Mouse (Mus musculus) hindbrain, embryonic 15.5 days (tissue): ENCODE measurements around the gene Mgat4a. TPM values are rescaled to one million over a fixed set of nuclear protein-coding genes. Genes with fewer than 3 reads are reported as not detected.

Experiments
- ATAC-seq: fragments of 200-750 bp; cut with Nextera tagmentation; 2 replicates; pipeline ENCODE4 v1.8.0; 2017; ENCODE audit warnings: low read depth, moderate number of reproducible peaks, moderate TSS enrichment; ENCODE audit not compliant: low FRiP score
- H3K27ac ChIP-seq: fragments of 300-500 bp; sonication (generic); replicated peaks from 2 replicates; pipeline ENCODE4 v1.5.1; 2015; ENCODE audit warnings: mild to moderate bottlenecking, inconsistent platforms
- H3K27me3 ChIP-seq: fragments of 300-500 bp; sonication (generic); 2 replicates; pipeline ENCODE4 v1.6.1; 2015; ENCODE audit warnings: control low read depth, inconsistent platforms
- H3K36me3 ChIP-seq: fragments of 300-500 bp; sonication (generic); 2 replicates; pipeline ENCODE4 v1.6.1; 2015; ENCODE audit warnings: control low read depth, inconsistent platforms
- H3K4me1 ChIP-seq: fragments of 300-500 bp; sonication (generic); replicated peaks from 2 replicates; pipeline ENCODE4 v1.6.1; 2015; ENCODE audit warnings: control low read depth, inconsistent platforms
- H3K4me2 ChIP-seq: fragments of 300-500 bp; sonication (generic); 2 replicates; pipeline ENCODE4 v1.6.1; 2015; ENCODE audit warnings: moderate library complexity, mild to moderate bottlenecking, inconsistent platforms
- H3K4me3 ChIP-seq: fragments of 300-500 bp; sonication (generic); 2 replicates; pipeline ENCODE4 v1.5.1; 2015; ENCODE audit warnings: mild to moderate bottlenecking, inconsistent platforms
- H3K9ac ChIP-seq: fragments of 300-500 bp; sonication (generic); 2 replicates; pipeline ENCODE4 v1.6.1; 2015; ENCODE audit warnings: inconsistent platforms
- H3K9me3 ChIP-seq: fragments of 300-500 bp; sonication (generic); 2 replicates; pipeline ENCODE4 v1.6.1; 2016; ENCODE audit warnings: control low read depth, inconsistent platforms
- WGBS: fragments of 180-500 bp; shearing (Covaris S2); methylation state at CpG from one replicate; pipeline ENCODE4 v1.1.7; 2015; 5-methylcytosine and 5-hydroxymethylcytosine counted together
- polyA plus RNA-seq: library from polyadenylated mRNA; unstranded; fragments of >200 nt; fragmentation: Nextera tagmentation; extraction: Ambion mirVana; gene quantifications from 2 replicates; pipeline ENCODE4 v1.2.1, GENCODE M21; 2015

Gene Mgat4a
- polyA plus RNA-seq, 1 experiment from 2014 or later, result 9.3 TPM

DNA sequence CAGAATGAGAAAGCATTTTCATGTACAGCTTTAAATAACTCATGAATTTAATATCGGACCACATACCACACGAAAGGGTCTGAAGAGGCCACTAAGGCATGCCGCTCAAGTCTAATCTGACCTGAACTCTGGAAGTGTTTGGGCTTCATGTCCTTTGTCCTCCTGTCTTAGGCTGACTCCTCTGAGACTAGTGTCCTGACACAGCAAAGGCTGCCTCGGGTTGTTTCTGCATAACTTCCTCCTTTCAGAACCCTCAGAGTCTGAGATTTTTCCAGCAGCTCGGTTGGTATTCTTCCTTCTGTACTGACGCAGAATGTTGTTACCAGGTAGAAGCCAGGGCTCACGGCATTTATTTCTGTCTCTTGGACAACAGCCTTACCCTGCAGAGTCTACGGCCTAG, 66.8 kb downstream of the Mgat4a start:
- Histone ChIP-seq H3K9me3 (no peaks in the 10 kb centered on the region), H3K4me1 (no peaks in the 10 kb centered on the region), H3K27ac (no peak overlapping the region), H3K27me3 (no peaks in the 10 kb centered on the region), H3K36me3 (no peaks in the 10 kb centered on the region), H3K4me3 (no peak overlapping the region), H3K9ac (no peak overlapping the region), H3K4me2 (no peak overlapping the region)
- WGBS, result 78% methylated on average over 8 of the region's 8 CpGs
- ATAC-seq, result no peak

DNA sequence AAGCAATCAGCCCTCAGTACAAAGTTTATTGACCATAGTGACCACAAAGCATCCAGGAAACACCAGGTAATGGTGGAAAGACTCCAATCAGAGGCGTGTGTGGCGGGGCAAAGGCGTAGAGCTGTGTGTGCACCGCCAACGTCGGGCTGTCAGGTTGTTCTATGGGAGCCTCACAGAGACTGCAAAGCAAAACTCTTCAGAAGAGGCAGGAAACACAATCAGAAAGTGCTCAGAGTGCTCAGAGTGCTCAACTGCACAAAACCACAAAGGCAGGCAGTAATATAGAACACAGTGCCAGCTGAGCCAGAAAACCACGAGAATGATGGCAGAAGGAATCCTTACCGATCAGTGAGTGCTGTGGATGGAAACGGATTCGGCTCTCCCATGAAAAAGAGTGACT, 67.6 kb downstream of the Mgat4a start:
- H3K27ac ChIP-seq, result no peak overlapping the region
- ATAC-seq, result no peak
- H3K27me3 ChIP-seq, result no peaks in the 10 kb centered on the region
- WGBS, result 91% methylated on average over 10 of the region's 10 CpGs
- H3K9ac ChIP-seq, result no peak overlapping the region
- no peak overlapping the region for H3K4me2 ChIP-seq
- 0 out of 2 replicates have a peak, but pooled peaks cover 3% of the 10 kb centered on the region for H3K36me3 ChIP-seq
- H3K4me1 ChIP-seq, result no peaks in the 10 kb centered on the region
- no peak overlapping the region for H3K4me3 ChIP-seq
- H3K9me3 ChIP-seq, result no peaks in the 10 kb centered on the region

DNA sequence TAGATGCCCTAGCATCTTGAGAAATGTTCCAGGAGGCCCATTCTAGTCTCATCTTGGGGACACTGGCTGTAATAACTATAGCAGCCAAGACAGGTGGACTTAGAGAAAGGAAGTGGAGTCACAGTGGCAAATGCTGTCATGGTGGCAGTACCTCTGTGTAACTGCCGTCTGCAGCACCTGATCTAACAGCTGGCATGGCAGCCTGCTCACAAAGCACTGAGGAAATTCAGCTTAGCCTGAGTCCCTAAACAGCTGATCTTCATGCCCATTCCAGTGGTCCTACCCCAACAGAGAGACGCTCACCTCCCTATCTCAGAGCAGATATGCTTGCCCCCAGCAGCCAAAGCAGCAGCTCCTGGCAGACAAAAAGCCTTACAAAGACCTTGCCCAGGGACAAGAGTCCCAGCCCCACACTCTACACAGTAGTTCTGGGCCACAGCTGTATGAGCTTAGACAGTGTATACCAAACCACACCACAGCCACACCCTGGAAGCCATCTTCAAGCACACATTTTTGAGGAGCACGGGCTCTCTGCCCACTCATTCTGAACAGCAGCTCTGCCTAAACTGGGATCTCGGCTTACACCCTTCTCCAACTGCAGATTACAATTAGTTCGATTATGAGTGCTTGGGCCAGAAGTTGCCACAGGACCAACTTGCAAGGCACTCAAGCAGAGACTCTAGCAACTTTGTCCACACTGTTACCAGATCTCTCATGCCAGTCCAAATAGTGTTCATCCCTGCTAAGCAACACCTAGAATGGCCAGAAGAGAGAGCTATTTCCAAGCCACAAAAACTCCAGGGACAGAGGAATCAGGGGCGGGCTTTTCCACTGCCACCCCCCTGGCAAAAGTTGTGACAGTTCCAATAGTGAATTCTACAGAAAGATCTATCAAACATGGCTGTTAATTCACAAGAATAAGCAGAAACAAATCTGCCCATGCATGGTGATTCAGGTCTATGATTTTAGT, 69.4 kb downstream of the Mgat4a start:
- no peaks in the 10 kb centered on the region for H3K27me3 ChIP-seq
- H3K36me3 ChIP-seq, result 0 out of 2 replicates have a peak, but pooled peaks cover 6% of the 10 kb centered on the region
- no peaks in the 10 kb centered on the region for H3K4me1 ChIP-seq
- H3K9ac ChIP-seq, result no peak overlapping the region
- no peaks in the 10 kb centered on the region for H3K9me3 ChIP-seq
- no peak overlapping the region for H3K4me3 ChIP-seq
- ATAC-seq, result no peak
- 87% methylated on average over 6 of the region's 6 CpGs for WGBS
- no peak overlapping the region for H3K27ac ChIP-seq
- no peak overlapping the region for H3K4me2 ChIP-seq

DNA sequence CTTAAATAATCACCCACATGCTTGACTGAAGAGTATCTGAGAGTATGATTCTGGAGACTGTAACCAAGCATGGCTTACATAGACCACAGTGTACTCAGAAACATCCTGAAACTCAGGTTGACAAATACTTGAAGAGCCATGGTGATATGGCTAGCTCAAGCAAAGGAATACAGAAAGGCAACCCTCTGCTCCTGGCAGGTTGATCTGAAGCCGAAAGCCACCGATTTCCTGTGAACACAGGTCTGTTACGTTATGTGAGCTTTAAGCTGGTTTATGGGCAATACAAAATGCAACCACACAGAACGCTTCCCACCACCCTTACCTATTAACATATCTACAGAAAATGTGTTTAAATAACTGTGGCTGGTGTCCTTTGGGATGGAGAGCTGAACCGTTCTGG, 71.8 kb downstream of the Mgat4a start:
- Histone ChIP-seq H3K9ac (no peak overlapping the region), H3K4me2 (no peak overlapping the region), H3K9me3 (no peaks in the 10 kb centered on the region), H3K4me1 (no peaks in the 10 kb centered on the region), H3K27me3 (no peaks in the 10 kb centered on the region), H3K27ac (no peak overlapping the region), H3K4me3 (no peak overlapping the region), H3K36me3 (0 out of 2 replicates have a peak, but pooled peaks cover 6% of the 10 kb centered on the region)
- ATAC-seq, result no peak
- 94% methylated on average over 5 of the region's 5 CpGs for WGBS

DNA sequence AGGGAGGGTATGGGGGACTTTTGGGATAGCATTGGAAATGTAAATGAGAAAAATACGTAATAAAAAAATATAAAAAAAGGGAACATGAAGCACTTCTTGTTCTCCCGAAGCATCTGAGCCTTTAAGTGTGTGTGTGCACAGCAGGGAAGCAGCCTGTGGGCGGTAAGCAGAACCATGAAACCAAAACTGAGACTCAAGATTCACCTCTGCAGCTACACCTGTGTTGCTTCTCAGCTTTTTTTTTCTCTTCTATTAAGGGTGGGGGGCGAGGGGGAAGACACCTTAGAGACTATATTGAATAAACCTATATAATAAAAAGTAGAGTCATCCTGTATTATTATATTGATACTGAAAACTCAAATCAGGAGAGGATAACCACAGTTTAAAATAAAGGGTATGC, 73.0 kb downstream of the Mgat4a start:
- Histone ChIP-seq H3K36me3 (0 out of 2 replicates have a peak, but pooled peaks cover 6% of the 10 kb centered on the region), H3K9me3 (no peaks in the 10 kb centered on the region), H3K4me2 (no peak overlapping the region), H3K4me3 (no peak overlapping the region), H3K9ac (no peak overlapping the region), H3K27ac (no peak overlapping the region), H3K4me1 (no peaks in the 10 kb centered on the region), H3K27me3 (no peaks in the 10 kb centered on the region)
- ATAC-seq, result no peak
- 91% methylated on average over 4 of the region's 4 CpGs for WGBS

DNA sequence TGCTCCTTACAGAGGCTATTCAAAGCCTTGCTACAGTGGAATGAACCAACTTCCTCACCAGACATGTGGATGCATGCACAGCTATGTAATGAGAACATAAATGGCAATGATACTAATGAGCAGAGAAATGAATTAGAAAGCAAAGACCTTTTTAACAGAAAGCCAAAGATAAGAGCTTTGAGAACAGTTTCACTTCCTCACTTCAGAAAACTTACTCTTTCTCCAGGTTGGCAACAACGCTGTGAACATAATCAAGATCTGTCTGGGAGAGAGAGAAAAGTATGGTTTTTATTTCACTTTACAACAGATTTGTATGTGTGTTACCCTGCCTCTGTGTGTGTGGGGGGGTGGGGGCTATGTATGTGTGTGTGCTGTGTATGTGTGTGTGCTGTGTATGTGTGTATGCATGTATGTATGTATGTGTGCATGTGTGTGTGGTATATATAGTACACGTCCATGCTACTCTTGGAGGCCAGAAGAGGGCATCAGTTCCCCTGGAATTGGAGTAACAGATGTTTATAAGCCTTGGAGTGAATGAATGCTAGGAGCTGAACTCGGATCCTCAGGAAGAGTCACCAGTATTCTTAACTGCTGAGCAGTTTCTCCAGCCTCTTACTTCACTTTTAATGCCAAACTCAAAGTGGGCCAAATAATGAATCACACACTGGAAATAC, 74.4 kb downstream of the Mgat4a start:
- no peak overlapping the region for H3K27ac ChIP-seq

DNA sequence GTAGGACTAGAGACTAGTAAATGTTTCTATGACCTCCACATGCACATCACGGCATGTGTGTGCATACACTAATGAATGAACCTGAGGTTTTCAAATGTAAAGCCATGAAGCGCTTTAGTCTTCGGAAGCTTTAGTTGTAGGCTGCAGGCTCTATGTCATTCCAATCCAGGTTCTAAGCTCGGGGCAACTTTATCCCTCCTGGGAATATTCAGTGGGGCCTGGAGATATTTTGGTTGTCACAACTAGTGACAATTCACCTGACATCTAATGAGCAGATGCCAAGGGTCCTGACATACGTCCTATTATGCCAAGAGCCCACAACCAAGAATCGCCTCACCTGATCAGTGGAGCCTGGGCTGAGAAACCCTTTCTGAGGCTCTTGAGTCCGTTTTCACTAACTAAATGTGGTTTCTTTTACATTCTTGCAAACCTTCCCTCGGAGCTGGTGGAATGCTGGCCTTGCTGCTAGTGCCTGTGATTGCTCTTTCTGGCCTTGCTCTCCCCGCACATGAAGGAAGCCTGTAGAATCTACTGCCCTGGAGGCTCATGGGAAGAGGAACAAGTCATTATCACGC, 75.9 kb downstream of the Mgat4a start:
- H3K4me3 ChIP-seq, result no peak overlapping the region
- no peak overlapping the region for H3K9ac ChIP-seq
- no peak overlapping the region for H3K4me2 ChIP-seq
- WGBS, result 91% methylated on average over 10 of the region's 10 CpGs
- H3K27me3 ChIP-seq, result no peaks in the 10 kb centered on the region
- ATAC-seq, result no peak
- 0 out of 2 replicates have a peak, but pooled peaks cover 6% of the 10 kb centered on the region for H3K36me3 ChIP-seq
- no peaks in the 10 kb centered on the region for H3K9me3 ChIP-seq
- H3K4me1 ChIP-seq, result no peaks in the 10 kb centered on the region
- H3K27ac ChIP-seq, result no peak overlapping the region

More for the DNA sequence above, 74.4 kb downstream of the Mgat4a start:
- Histone ChIP-seq H3K9ac (no peak overlapping the region), H3K4me1 (no peaks in the 10 kb centered on the region), H3K9me3 (no peaks in the 10 kb centered on the region), H3K4me3 (no peak overlapping the region), H3K36me3 (0 out of 2 replicates have a peak, but pooled peaks cover 6% of the 10 kb centered on the region), H3K4me2 (no peak overlapping the region), H3K27me3 (no peaks in the 10 kb centered on the region)
- ATAC-seq, result no peak
- WGBS, result 84% methylated on average over 3 of the region's 3 CpGs

DNA sequence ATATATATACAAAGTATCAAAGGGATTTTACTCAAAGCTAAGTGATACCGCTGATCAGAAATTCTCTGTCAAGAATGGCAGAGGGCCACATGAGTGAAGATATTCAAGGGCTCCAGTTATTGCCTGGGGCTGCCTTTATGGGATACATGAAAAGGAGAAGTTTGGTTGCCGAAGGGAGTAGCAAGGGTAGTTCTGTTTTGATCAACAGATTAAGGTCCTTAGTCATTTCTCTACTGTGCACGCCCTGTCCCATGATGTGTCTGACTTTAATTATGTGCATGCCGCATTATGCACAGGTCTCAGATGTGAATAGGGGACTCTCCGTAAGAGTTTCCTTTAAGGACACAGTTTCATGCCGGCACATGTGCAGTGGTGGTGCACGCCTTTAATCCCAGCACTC, 83.3 kb downstream of the Mgat4a start:
- Histone ChIP-seq H3K4me3 (no peak overlapping the region), H3K9me3 (no peaks in the 10 kb centered on the region), H3K27ac (no peak overlapping the region), H3K4me2 (no peak overlapping the region), H3K27me3 (no peaks in the 10 kb centered on the region), H3K9ac (no peak overlapping the region), H3K36me3 (peaks cover 5% of the 10 kb centered on the region; the same call in 1 of the 2 replicates), H3K4me1 (no peaks in the 10 kb centered on the region)
- no peak for ATAC-seq
- 94% methylated on average over 7 of the region's 7 CpGs for WGBS

DNA sequence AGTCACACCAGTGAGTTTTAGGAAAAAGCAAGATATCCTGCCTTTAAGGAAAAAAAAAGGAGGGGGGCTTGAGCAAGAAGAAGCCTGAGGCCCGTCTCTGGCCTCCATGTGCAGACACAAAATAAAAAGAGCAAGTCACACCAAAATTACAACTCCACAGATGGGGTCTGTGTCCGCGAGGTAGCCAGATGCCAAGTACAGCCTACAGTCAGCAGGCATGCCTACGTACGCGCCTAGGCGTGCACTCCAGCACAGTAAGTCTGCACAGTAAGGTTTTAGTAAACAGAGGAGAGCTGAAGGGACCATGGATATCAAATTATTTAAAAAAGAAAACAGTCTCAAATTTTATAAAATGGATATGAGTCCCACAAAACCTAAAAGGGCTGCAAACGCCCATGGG, 89.5 kb downstream of the Mgat4a start:
- ATAC-seq, result no peak
- WGBS, result 91% methylated on average over 8 of the region's 8 CpGs
- no peaks in the 10 kb centered on the region for H3K4me1 ChIP-seq

DNA sequence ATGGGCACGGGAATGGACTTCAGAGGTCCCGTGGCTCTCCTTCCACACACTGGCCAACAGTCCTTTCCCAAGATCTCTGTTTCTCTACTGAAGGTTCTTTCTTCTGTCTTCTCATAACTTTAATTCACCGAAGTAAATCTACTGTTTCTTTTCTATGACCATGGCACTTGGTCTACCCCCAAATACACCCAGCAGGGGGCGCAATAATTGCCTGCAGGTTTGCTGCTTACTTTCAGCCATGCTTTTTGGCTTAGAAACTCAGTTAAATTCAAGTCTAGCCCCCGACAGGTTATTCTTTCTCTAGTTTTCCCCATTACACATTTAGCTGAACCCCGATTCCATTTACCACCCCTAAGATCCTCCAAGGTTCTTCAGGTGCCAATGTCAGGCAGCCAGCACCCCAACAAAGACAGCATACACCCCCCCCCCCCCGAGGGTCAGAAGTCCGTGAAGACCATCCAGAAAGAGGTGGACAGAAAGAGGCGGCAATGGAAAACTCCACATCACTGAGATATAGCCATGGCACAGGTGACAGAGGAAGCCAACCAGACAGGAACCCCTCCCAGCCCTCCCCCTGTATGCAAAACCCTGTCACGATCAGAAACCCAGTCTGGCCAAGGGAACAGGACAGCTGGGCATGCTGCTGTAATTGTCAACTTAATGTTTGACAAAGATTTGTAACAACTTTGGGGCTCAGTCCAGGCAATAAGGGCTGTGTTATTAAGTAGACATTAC, 92.3 kb downstream of the Mgat4a start:
- H3K9me3 ChIP-seq, result no peaks in the 10 kb centered on the region
- ATAC-seq, result no peak
- H3K4me1 ChIP-seq, result no peaks in the 10 kb centered on the region
- no peak overlapping the region for H3K27ac ChIP-seq
- H3K9ac ChIP-seq, result no peak overlapping the region
- H3K27me3 ChIP-seq, result no peaks in the 10 kb centered on the region
- WGBS, result 82% methylated on average over 10 of the region's 10 CpGs
- H3K36me3 ChIP-seq, result peaks cover 30% of the 10 kb centered on the region
- no peak overlapping the region for H3K4me3 ChIP-seq
- no peak overlapping the region for H3K4me2 ChIP-seq

More for the DNA sequence above, 89.5 kb downstream of the Mgat4a start:
- H3K9ac ChIP-seq, result no peak overlapping the region
- H3K27me3 ChIP-seq, result no peaks in the 10 kb centered on the region
- no peaks in the 10 kb centered on the region for H3K9me3 ChIP-seq
- H3K4me2 ChIP-seq, result no peak overlapping the region
- H3K27ac ChIP-seq, result no peak overlapping the region
- H3K4me3 ChIP-seq, result no peak overlapping the region
- H3K36me3 ChIP-seq, result peaks cover 28% of the 10 kb centered on the region
